Comparison of ENCODE assay signal across 23 mouse cellular contexts in genomic region chr6:145623141-145623540, GRCm38 (mm10). TPM values are rescaled to one million over a fixed set of nuclear protein-coding genes. Genes with fewer than 3 reads are reported as not detected.
"Had no signal": no experiment of that assay in that cellular context is flagged by ENCODE, and none has a peak within 500 bp of the region (broad histone marks: within the 10 kb centered on the region; RNA-seq: fewer than 3 reads in every experiment).

No protein-coding gene starts in this region.

- H3K27ac ChIP-seq: neural tube, embryonic 13.5 days; neural tube, embryonic 15.5 days; stomach, embryonic 15.5 days; stomach, postnatal 0 days had no signal

- H3K27me3 ChIP-seq: neural tube, embryonic 13.5 days; neural tube, embryonic 15.5 days; stomach, embryonic 15.5 days had no signal

- H3K4me3 ChIP-seq: neural tube, embryonic 13.5 days; neural tube, embryonic 15.5 days; stomach, embryonic 15.5 days had no signal

- H3K4me2 ChIP-seq: neural tube, embryonic 13.5 days; neural tube, embryonic 15.5 days; stomach, embryonic 15.5 days had no signal

- DNase-seq: retina, postnatal 1 day; right cerebral cortex, adult 18-20 months; right cerebral cortex, postnatal 14 days; right cerebral cortex, postnatal 25 days; right cerebral cortex, postnatal 4 days; spleen, adult 18-20 months; thymus, adult 18-20 months; thymus, adult 2 months; thymus, postnatal 14 days; thymus, postnatal 25 days; thymus, postnatal 36 days; thymus, postnatal 4 days had no signal

- H3K4me1 ChIP-seq: stomach, embryonic 15.5 days had no signal

- H3K9ac ChIP-seq: neural tube, embryonic 13.5 days; neural tube, embryonic 15.5 days; stomach, embryonic 15.5 days had no signal

- H3K9me3 ChIP-seq: neural tube, embryonic 13.5 days; neural tube, embryonic 15.5 days; stomach, embryonic 15.5 days had no signal

- H3K36me3 ChIP-seq: neural tube, embryonic 13.5 days; neural tube, embryonic 15.5 days; stomach, embryonic 15.5 days had no signal

RNA-seq across cellular contexts. Expression of gene Tuba3b, which starts 7.6 kb away (rescaled TPM):
- total RNA-seq: neutrophil, adult 5-6 weeks had no signal
- polyA plus RNA-seq: neural tube, embryonic 13.5 days; neural tube, embryonic 14.5 days; neural tube, embryonic 15.5 days; small intestine, adult 2 months; spleen, adult 2 months; stomach, embryonic 14.5 days; stomach, embryonic 15.5 days; stomach, embryonic 16.5 days; stomach, postnatal 0 days; urinary bladder, adult 2 months had no signal

RNA-seq across cellular contexts. Expression of gene Lmntd1, which starts 9.0 kb away (rescaled TPM):
- polyA plus RNA-seq: small intestine, adult 2 months had no signal
